8 mouse cellular contexts compared by ENCODE assay signal in the genomic region with DNA sequence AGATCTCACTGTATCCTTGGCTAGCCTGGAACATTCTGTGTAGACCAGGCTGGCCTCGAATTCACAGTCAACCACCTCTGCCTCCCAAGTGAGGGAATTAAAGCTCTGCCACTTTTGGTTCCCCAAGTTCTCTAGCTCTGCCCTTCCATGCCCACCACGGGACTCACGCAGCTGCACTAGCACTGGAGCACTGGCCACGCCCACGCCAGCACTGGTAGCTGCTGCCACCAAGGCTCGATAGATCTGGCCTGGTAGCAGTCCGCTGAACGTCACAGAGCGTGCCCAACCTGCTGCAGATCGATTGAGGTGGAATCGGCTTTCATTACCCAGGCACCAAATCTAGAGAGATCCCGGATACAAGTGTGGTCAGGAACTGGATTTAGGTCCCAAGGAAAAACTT. TPM values are rescaled to one million over a fixed set of nuclear protein-coding genes. Genes with fewer than 3 reads are reported as not detected.
DNase-seq lines count a peak whose midpoint lies in the region; ATAC-seq and TF ChIP-seq lines count a peak whose summit lies in the region.

No protein-coding gene starts in this region.

- no peak for TF ChIP-seq CTCF in lung, embryonic 14.5 days (IDR thresholded peaks at IDR 0.05; ENCODE audit: low read depth)

- H3K4me3 ChIP-seq in heart, embryonic 12.5 days = peak overlapping the region; percentile 36; the same call in 1 of the 2 replicates
- peak overlapping the region; percentile 28 for H3K4me3 ChIP-seq in hindbrain, embryonic 13.5 days
- H3K4me3 ChIP-seq in lung, embryonic 14.5 days (ENCODE audit: low read depth, low read length) = peak overlapping the region; percentile 27; the same call in 1 of the 2 replicates
- H3K4me3 ChIP-seq in stomach, embryonic 14.5 days (ENCODE audit: low read depth, low read length) = peak overlapping the region; percentile 24

- ATAC-seq in heart, embryonic 12.5 days (ENCODE audit: insufficient number of reproducible peaks, low FRiP score) = no peak
- ATAC-seq in hindbrain, embryonic 13.5 days (ENCODE audit: low FRiP score) = peak; percentile 41; the same call in 1 of the 2 replicates
- peak; percentile 18; the same call in 1 of the 2 replicates for ATAC-seq in lung, embryonic 14.5 days (ENCODE audit: insufficient read depth)
- no peak; the same call in 1 of the 2 replicates for ATAC-seq in stomach, embryonic 14.5 days (ENCODE audit: insufficient number of reproducible peaks, insufficient read depth, low FRiP score, low read depth)

- intact Hi-C loops in heart, postnatal 10 days (cut with DNase I) = no loop called here

- H3K4me2 ChIP-seq in heart, embryonic 12.5 days = peak overlapping the region; percentile 68
- H3K4me2 ChIP-seq in hindbrain, embryonic 13.5 days = peak overlapping the region; percentile 52
- H3K4me2 ChIP-seq in lung, embryonic 14.5 days = peak overlapping the region; percentile 60
- peak overlapping the region; percentile 58 for H3K4me2 ChIP-seq in stomach, embryonic 14.5 days (replicated peaks; ENCODE audit: low read depth, low read length)

- WGBS in heart, embryonic 12.5 days = 26% methylated on average over 12 of the region's 12 CpGs
- 22% methylated on average over 12 of the region's 12 CpGs for WGBS in hindbrain, embryonic 13.5 days
- WGBS in lung, embryonic 14.5 days = 26% methylated on average over 12 of the region's 12 CpGs
- WGBS in stomach, embryonic 14.5 days = 22% methylated on average over 12 of the region's 12 CpGs

- H3K27ac ChIP-seq in heart, embryonic 12.5 days (ENCODE audit: poor library complexity, severe bottlenecking) = no peak overlapping the region
- no peak overlapping the region for H3K27ac ChIP-seq in hindbrain, embryonic 13.5 days
- H3K27ac ChIP-seq in lung, embryonic 14.5 days (ENCODE audit: low read depth) = no peak overlapping the region
- no peak overlapping the region for H3K27ac ChIP-seq in stomach, embryonic 14.5 days (ENCODE audit: low read length)

- no peaks in the 10 kb centered on the region for H3K36me3 ChIP-seq in heart, embryonic 12.5 days
- no peaks in the 10 kb centered on the region for H3K36me3 ChIP-seq in hindbrain, embryonic 13.5 days
- no peaks in the 10 kb centered on the region for H3K36me3 ChIP-seq in lung, embryonic 14.5 days (ENCODE audit: insufficient read depth)
- no peaks in the 10 kb centered on the region for H3K36me3 ChIP-seq in stomach, embryonic 14.5 days (ENCODE audit: control insufficient read depth, insufficient read depth, low read length)

- no peak overlapping the region for H3K9ac ChIP-seq in heart, embryonic 12.5 days
- H3K9ac ChIP-seq in hindbrain, embryonic 13.5 days = no peak overlapping the region
- no peak overlapping the region for H3K9ac ChIP-seq in lung, embryonic 14.5 days
- no peak overlapping the region for H3K9ac ChIP-seq in stomach, embryonic 14.5 days (replicated peaks; ENCODE audit: low read depth, low read length)

- DNase-seq in heart, postnatal 10 days = no peak
- peak; percentile 49 for DNase-seq in adrenal gland, postnatal 25 days
- DNase-seq in lung, embryonic 14.5 days = peak; percentile 24
- no peak for DNase-seq in layer of hippocampus, postnatal 36 days
- DNase-seq in layer of hippocampus, adult 9-11 months = no peak

- H3K9me3 ChIP-seq in heart, embryonic 12.5 days (replicated peaks) = no peaks in the 10 kb centered on the region
- H3K9me3 ChIP-seq in hindbrain, embryonic 13.5 days = no peaks in the 10 kb centered on the region
- H3K9me3 ChIP-seq in lung, embryonic 14.5 days (ENCODE audit: low read depth, low read length) = no peaks in the 10 kb centered on the region
- H3K9me3 ChIP-seq in stomach, embryonic 14.5 days (ENCODE audit: control insufficient read depth, low read depth, low read length) = no peaks in the 10 kb centered on the region

- H3K27me3 ChIP-seq in heart, embryonic 12.5 days (replicated peaks) = 0 out of 2 replicates have a peak, but pooled peaks cover 8% of the 10 kb centered on the region
- H3K27me3 ChIP-seq in hindbrain, embryonic 13.5 days = peaks cover 32% of the 10 kb centered on the region
- H3K27me3 ChIP-seq in lung, embryonic 14.5 days (ENCODE audit: insufficient read depth, low read length) = no peaks in the 10 kb centered on the region
- H3K27me3 ChIP-seq in stomach, embryonic 14.5 days (ENCODE audit: control insufficient read depth, insufficient read depth, low read length) = no peaks in the 10 kb centered on the region

- H3K4me1 ChIP-seq in heart, embryonic 12.5 days (replicated peaks) = peaks cover 16% of the 10 kb centered on the region; the same call in 1 of the 2 replicates
- H3K4me1 ChIP-seq in hindbrain, embryonic 13.5 days (replicated peaks) = peaks cover 3% of the 10 kb centered on the region; the same call in 1 of the 2 replicates
- H3K4me1 ChIP-seq in lung, embryonic 14.5 days (ENCODE audit: insufficient read depth) = no peaks in the 10 kb centered on the region
- H3K4me1 ChIP-seq in stomach, embryonic 14.5 days (ENCODE audit: control insufficient read depth, insufficient read depth, low read length) = no peaks in the 10 kb centered on the region

RNA-seq across cellular contexts. Expression of gene Robo3, which starts 11.8 kb away (rescaled TPM):
- polyA plus RNA-seq in heart, embryonic 12.5 days (2016; fragmentation: Nextera tagmentation; extraction: Ambion mirVana) = 0.10 and 0.20 TPM in 2 replicates
- not detected for total RNA-seq in heart, postnatal 10 days (2021)
- total RNA-seq in adrenal gland, postnatal 25 days (2021) = 0.70 and 1.8 TPM in 2 replicates
- 64.6 and 91.3 TPM in 2 replicates for polyA plus RNA-seq in hindbrain, embryonic 13.5 days (2015; fragmentation: Nextera tagmentation; extraction: Ambion mirVana)
- polyA plus RNA-seq in lung, embryonic 14.5 days (2014; fragmentation: Nextera tagmentation; extraction: Ambion mirVana) = 0.24 and 0.41 TPM in 2 replicates
- polyA plus RNA-seq in stomach, embryonic 14.5 days (2014; fragmentation: Nextera tagmentation; extraction: Ambion mirVana) = 0.06 TPM in 1 of 2 replicates, not detected in the other
- 10 to 100 TPM; 13.9 to 14.3 TPM for total RNA-seq in layer of hippocampus, postnatal 36 days (2021)

RNA-seq across cellular contexts. Expression of gene Robo4, which starts 19.5 kb away (rescaled TPM):
- polyA plus RNA-seq in heart, embryonic 12.5 days (2016; fragmentation: Nextera tagmentation; extraction: Ambion mirVana) = 4.6 and 6.2 TPM in 2 replicates
- 10 to 100 TPM; 40.9 to 50.6 TPM for total RNA-seq in heart, postnatal 10 days (2021)
- total RNA-seq in adrenal gland, postnatal 25 days (2021) = 22.8 and 32.7 TPM in 2 replicates
- 5.7 and 6.5 TPM in 2 replicates for polyA plus RNA-seq in hindbrain, embryonic 13.5 days (2015; fragmentation: Nextera tagmentation; extraction: Ambion mirVana)
- polyA plus RNA-seq in lung, embryonic 14.5 days (2014; fragmentation: Nextera tagmentation; extraction: Ambion mirVana) = 22.8 and 25.8 TPM in 2 replicates
- polyA plus RNA-seq in stomach, embryonic 14.5 days (2014; fragmentation: Nextera tagmentation; extraction: Ambion mirVana) = 8.9 and 12.0 TPM in 2 replicates
- total RNA-seq in layer of hippocampus, postnatal 36 days (2021) = 1 to 10 TPM; 5.4 to 7.0 TPM

RNA-seq across cellular contexts. Expression of gene Hepacam, which starts 54.1 kb away (rescaled TPM):
- 0.06 TPM in 1 of 2 replicates, not detected in the other for polyA plus RNA-seq in heart, embryonic 12.5 days (2016; fragmentation: Nextera tagmentation; extraction: Ambion mirVana)
- under 1 TPM in 1 of 2 experiments, not detected in 1; 0.24 TPM for total RNA-seq in heart, postnatal 10 days (2021)
- total RNA-seq in adrenal gland, postnatal 25 days (2021) = 0.18 TPM in 1 of 2 replicates, not detected in the other
- polyA plus RNA-seq in hindbrain, embryonic 13.5 days (2015; fragmentation: Nextera tagmentation; extraction: Ambion mirVana) = 5.4 and 7.4 TPM in 2 replicates
- polyA plus RNA-seq in lung, embryonic 14.5 days (2014; fragmentation: Nextera tagmentation; extraction: Ambion mirVana) = 0.07 TPM in 1 of 2 replicates, not detected in the other
- not detected in 2 replicates for polyA plus RNA-seq in stomach, embryonic 14.5 days (2014; fragmentation: Nextera tagmentation; extraction: Ambion mirVana)
- 10 to 100 TPM; 66.3 to 66.9 TPM for total RNA-seq in layer of hippocampus, postnatal 36 days (2021)

Comparison
In these comparisons a context has a peak if more than half of its experiments do, and no peak if none do; other contexts are left out.
1. ATAC-seq: peak in hindbrain, embryonic 13.5 days (single experiment) and lung, embryonic 14.5 days (single experiment); none in heart, embryonic 12.5 days (single experiment) and stomach, embryonic 14.5 days (single experiment).
2. DNase-seq: peak in adrenal gland, postnatal 25 days (single experiment) and lung, embryonic 14.5 days (single experiment); none in heart, postnatal 10 days (0 of 2), layer of hippocampus, postnatal 36 days (0 of 2) and layer of hippocampus, adult 9-11 months (single experiment).
3. RNA of gene Robo3, which starts 11.8 kb away (polyA plus RNA-seq): 64.6 to 91.3 TPM in hindbrain, embryonic 13.5 days; 0.24 to 0.41 TPM in lung, embryonic 14.5 days, 0.10 to 0.20 TPM in heart, embryonic 12.5 days and 0.06 TPM in stomach, embryonic 14.5 days; every median in the first group is over 10 times any median in the second.
4. Peak in every context shown above with its lines, with median percentiles within 50 percentile points of each other: H3K4me2 ChIP-seq and H3K4me3 ChIP-seq.